Mouse (Mus musculus) liver, adult 2 months (tissue): Measurements from ENCODE around the gene Dhx8.

ENCODE experiments used
- CTCF ChIP-seq: fragments of 200-500 bp; IDR thresholded peaks from 2 replicates; pipeline ENCODE4 v1.5.1; 2011; ENCODE audit warnings: low read depth, low read length, control low read depth
- POLR2A ChIP-seq: fragments of 200-500 bp; IDR thresholded peaks from 2 replicates; pipeline ENCODE4 v1.6.1; 2011; ENCODE audit warnings: low read length, control low read depth; ENCODE audit not compliant: insufficient read depth; ENCODE audit errors: extremely low read depth

GRCm38 (mm10) chr11:101768721-101769120 is 36.0 kb downstream of the Dhx8 start:
- TF ChIP-seq CTCF (no peak), POLR2A (no peak)
